Mouse (Mus musculus): ENCODE data around the gene Hist1h3c.
"Not testable (repeated sequence)": the region's sequence is repeated elsewhere in the genome, so short reads cannot be mapped to it uniquely, and the experiment has no call there.

The Hist1h3c gene

GRCm38 (mm10) chr13:23745381-23746161 is at the start of gene Hist1h3c:
Gene Hist1h3c, minus strand, starts transcription at chr13:23745602.
- DNase-seq (ENCODE audit: low spot score) = peak; percentile 59

DNA sequence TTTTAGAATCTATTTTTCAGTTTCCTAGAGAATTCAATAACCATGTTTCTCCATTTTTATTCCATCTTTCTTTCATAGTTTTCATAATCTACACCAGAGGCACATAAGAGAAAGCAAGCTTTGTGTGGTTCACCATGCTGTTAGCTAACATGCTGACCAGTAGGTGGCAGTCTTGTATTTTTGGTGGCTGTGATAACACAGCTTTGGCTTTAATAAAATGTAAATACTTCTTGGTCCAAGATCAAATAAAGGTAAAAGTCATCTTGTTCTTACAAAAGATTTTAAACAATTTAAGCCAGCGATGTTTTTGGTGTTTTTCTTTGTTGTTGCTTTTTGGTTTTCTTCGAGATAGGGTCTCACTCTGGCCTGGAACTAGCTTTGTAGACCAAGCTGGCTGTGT is 47.1 kb upstream of the Hist1h3c start:
- DNase-seq (ENCODE audit: low spot score) = no peak

GRCm38 (mm10) chr13:23779025-23779424 is 33.6 kb upstream of the Hist1h3c start:
- no peak for DNase-seq (ENCODE audit: low spot score)

- DNase-seq (ENCODE audit: low spot score) = no peak
Measured at GRCm38 (mm10) chr13:23778339-23778738, 32.9 kb upstream of the Hist1h3c start.

- DNase-seq (ENCODE audit: low spot score) = peak; percentile 44
Measured at GRCm38 (mm10) chr13:23772561-23773313, 27.3 kb upstream of the Hist1h3c start.

- DNase-seq (ENCODE audit: low spot score) = not testable (repeated sequence)
Measured at GRCm38 (mm10) chr13:23769613-23770012, 24.2 kb upstream of the Hist1h3c start, which contains the start of gene Trim38. Gene Trim38, plus strand, starts transcription at chr13:23769913.

GRCm38 (mm10) chr13:23768834-23769397 is 23.5 kb upstream of the Hist1h3c start:
- DNase-seq (ENCODE audit: low spot score) = no peak

GRCm38 (mm10) chr13:23766772-23767171 is 21.4 kb upstream of the Hist1h3c start:
- DNase-seq (ENCODE audit: low spot score) = no peak

GRCm38 (mm10) chr13:23765172-23765513 is 19.7 kb upstream of the Hist1h3c start:
- DNase-seq (ENCODE audit: low spot score) = no peak

DNA sequence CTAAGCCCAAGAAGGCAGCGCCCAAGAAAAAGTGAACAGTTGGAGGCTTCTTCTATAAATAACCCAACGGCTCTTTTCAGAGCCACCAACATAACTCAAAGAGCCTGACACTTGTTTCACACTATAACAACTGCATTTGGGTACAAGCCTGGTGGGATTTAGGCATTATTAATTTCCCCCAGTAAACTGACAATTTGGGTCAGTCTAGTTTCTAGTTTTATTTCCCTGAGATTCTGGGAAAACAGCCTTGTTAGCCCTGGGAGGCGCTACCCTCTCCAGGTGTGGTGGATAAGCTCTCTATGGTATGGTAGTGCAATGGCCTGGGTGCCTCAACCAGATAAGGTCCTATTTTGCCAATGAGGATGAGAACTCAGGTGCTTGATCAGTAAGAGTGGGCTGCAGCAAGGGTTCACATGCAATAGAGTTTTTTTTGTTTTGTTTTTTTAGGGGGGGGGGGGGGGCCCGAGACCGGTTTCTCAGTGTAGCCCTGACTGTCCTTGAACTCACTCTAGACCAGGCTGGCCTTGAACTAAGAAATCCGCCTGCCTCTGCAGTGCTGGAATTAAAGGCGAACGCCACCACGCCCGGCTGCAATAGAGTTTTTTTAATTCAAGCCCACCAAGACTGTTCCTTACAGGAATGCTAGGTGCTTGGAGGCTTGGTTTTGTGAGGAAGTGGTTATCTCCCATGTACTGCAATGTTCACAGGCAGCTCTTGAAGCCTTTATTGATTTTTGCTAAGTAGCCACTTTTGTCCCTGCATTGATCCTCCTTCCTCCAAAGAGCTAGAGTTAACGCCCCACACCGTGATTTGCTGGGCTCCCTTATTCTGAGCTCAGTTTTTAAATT is 19.1 kb upstream of the Hist1h3c start:
- DNase-seq (ENCODE audit: low spot score) = no peak

DNA sequence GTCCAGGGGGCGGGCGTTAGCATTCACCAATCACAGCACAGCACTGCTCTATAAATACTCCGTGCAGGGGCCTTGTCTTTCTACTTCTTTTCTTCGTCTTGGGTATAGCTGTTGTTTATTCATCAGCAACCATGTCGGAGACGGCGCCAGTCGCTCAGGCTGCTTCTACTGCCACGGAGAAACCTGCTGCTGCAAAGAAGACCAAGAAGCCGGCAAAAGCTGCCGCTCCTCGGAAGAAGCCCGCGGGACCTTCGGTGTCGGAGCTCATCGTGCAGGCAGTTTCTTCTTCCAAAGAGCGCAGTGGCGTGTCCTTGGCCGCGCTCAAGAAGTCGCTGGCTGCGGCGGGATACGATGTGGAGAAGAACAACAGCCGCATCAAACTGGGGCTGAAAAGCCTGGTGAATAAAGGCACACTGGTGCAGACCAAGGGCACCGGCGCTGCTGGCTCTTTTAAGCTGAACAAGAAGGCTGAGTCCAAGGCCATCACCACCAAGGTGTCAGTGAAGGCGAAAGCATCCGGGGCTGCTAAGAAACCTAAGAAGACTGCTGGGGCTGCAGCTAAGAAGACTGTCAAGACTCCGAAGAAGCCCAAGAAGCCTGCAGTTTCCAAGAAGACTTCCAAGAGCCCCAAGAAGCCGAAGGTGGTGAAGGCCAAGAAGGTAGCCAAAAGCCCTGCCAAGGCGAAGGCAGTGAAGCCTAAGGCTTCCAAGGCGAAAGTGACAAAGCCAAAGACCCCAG is 18.4 kb upstream of the Hist1h3c start, which contains the start of gene Hist1h1a:
Hist1h1a (plus strand) TSS at position 81 of the 738 bp plus-strand sequence.
- DNase-seq (ENCODE audit: low spot score) = peak; percentile 77

- no peak for DNase-seq (ENCODE audit: low spot score)
Measured at GRCm38 (mm10) chr13:23763242-23763585, 17.8 kb upstream of the Hist1h3c start.

DNA sequence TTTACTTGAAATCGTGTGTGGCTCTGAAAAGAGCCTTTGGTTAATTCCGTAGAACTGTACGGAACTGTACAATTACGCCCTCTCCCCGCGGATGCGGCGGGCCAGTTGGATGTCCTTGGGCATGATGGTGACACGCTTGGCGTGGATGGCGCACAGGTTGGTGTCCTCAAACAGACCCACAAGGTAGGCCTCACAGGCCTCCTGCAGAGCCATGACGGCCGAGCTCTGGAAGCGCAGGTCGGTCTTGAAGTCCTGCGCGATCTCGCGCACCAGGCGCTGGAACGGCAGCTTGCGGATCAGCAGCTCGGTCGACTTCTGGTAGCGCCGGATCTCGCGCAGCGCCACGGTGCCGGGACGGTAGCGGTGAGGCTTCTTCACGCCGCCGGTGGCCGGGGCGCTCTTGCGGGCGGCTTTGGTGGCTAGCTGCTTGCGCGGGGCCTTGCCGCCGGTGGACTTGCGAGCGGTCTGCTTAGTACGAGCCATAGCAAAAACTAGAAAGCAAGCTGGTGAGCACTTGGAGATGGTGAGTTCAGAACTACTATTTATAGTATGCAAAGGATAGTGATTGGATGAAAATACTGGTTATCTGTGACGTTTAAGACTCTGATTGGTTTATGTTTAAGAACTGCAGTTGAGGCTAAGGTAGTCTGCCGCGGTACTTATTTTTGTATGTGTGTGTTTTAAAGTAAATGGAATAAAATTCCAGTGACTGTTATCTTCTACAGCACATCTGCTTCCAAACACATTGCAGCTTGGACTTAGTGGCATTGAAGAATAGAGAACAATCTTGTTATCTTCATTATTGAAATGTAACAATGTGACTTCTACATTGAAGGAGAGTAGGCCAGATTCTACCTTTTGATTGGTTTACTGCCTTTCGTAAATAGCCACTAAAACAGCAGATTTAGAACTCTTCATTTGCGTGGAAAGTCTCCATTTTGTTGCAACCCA is 16.7 kb upstream of the Hist1h3c start, which contains the start of gene Hist1h3a:
Hist1h3a (minus strand) TSS at position 516 of the 951 bp plus-strand sequence.
- peak; percentile 30 for DNase-seq (ENCODE audit: low spot score)

- DNase-seq (ENCODE audit: low spot score) = peak; percentile 95
Measured at GRCm38 (mm10) chr13:23760972-23761864, 15.8 kb upstream of the Hist1h3c start, which contains the start of gene Hist1h4a. Gene Hist1h4a, minus strand, starts transcription at chr13:23761230.

GRCm38 (mm10) chr13:23760240-23760971 is 15.0 kb upstream of the Hist1h3c start:
- no peak for DNase-seq (ENCODE audit: low spot score)

GRCm38 (mm10) chr13:23759916-23760239 is 14.5 kb upstream of the Hist1h3c start:
- no peak for DNase-seq (ENCODE audit: low spot score)

GRCm38 (mm10) chr13:23759251-23759771 is 13.9 kb upstream of the Hist1h3c start:
- no peak for DNase-seq (ENCODE audit: low spot score)

- no peak for DNase-seq (ENCODE audit: low spot score)
Measured at GRCm38 (mm10) chr13:23757921-23758320, 12.5 kb upstream of the Hist1h3c start.

All from ovary, adult 18-20 months (tissue).